Mouse (Mus musculus): ENCODE measurements around the gene 1810037I17Rik.
"Not testable (repeated sequence)": the region's sequence is repeated elsewhere in the genome, so short reads cannot be mapped to it uniquely, and the experiment has no call there.

1810037I17Rik gene

DNA sequence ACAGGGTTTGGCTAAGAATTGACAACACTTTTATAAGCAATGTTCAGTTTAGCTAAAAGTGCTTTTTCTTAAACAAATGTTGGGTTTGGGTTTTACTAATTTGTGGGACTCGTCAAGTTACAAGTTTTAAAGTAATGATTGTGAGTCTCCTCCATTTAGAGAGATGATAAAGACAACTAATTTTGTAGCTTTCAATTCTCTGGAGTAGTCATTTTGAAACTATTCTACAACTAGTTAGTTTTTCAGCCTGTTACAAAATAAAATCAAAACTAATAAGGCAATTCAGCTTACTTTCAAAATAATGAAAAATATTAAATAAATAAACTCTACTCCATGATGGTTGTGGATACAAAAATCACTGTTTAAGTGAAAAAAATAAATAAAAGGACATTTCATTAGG lies 8.5 kb downstream of the 1810037I17Rik start:
- no peak for DNase-seq (ENCODE audit: low spot score in 2 of 2)

DNA sequence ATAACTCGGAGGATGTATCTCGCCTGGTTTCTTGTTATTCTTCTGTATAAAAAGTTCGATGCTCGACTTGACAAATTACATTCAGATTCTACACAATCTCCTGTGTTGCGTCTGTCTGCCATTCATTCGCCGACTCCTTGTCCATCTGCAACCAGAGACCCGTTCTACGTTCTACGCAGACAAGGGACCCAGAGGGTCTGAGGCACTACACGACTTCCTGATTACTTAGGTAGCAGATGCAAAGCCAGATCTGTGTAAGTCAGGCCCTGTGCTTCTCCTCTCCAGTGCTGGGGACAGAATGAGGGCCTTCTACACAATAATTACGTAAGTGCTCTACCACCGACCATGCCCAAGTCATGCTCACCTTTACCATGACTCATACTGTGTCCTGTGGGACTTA lies 13.2 kb downstream of the 1810037I17Rik start:
- not testable (repeated sequence) for DNase-seq (ENCODE audit: low spot score in 2 of 2)

DNA sequence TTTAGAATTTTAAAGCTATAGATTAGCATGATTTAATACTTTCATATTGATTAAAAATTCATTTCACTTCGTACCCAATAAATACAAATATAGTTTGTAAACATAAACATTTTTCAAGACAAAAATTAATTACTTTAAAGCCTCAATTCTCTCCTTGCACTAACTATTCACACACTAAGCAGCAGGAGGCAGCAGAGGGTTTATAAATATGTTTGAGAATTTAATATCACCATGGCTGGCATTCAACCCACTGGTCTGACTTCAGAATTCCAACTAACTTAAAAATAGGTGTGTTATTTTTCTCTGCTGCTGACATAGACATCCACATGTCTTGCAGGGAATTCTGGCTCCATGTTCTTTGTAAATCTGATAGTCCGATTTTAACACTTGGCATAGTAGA lies 15.2 kb downstream of the 1810037I17Rik start:
- no peak for DNase-seq (ENCODE audit: low spot score in 2 of 2)

DNA sequence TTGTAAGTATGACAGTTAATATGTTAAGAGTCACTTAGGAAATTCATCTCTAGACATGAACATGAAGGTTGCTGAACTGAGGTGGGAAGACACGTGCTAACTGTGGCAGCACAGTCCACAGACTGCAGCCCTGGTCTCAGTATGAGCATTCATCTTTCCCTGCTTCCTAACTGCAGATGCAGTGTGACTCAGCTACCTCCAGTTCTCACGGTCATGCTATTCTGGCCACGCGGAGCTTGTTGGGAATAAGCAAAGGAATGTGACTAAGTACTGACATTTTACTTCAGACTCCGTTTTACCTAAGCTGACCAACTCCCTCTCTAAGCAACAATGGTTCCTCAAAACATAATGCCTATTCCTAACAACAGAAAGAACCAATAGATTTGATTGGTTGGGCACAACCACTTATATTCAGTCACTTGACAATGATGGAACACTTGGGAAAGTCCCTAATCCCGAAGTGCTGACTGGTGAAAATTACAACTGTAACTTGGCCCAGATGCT lies 19.4 kb downstream of the 1810037I17Rik start:
- DNase-seq (ENCODE audit: low spot score in 2 of 2) = no peak

DNA sequence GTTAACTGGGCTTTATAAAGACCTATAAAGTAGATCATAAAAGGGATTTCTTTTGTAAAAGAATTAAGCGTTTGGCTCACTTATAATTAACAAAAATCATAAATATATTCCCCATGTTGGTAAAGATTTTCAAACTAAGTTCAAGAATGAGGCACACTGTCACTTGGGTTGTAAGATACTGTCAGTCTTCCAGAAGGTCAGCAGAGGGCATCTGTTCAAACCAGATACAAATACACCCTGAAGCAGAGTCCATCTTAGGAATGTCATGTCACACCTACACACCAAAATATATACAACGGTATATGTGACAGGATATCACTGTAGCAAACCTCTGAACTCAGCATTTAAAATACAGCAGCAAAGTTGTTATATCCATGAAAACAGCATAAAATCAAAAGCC lies 26.1 kb downstream of the 1810037I17Rik start:
- no peak for DNase-seq (ENCODE audit: low spot score in 2 of 2)

DNA sequence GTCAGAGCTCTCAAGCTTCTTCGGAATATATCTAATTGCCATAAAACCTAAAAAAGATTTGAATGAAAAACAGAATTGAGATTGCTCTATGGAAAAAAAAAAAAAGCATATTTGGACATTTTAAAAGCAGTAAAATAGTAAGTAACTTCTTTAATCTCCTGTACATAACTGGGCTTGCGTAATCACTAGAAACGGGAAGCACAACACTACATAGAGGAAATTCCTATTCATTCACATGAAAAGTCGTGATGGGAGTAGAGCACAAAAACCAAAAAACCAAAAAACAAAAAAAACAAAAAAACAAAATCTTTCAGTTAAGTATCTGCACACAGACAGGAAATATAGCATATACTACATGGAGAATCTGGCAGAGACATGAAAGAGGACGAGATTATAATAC lies 40.3 kb downstream of the 1810037I17Rik start:
- no peak for DNase-seq (ENCODE audit: low spot score in 2 of 2)

DNA sequence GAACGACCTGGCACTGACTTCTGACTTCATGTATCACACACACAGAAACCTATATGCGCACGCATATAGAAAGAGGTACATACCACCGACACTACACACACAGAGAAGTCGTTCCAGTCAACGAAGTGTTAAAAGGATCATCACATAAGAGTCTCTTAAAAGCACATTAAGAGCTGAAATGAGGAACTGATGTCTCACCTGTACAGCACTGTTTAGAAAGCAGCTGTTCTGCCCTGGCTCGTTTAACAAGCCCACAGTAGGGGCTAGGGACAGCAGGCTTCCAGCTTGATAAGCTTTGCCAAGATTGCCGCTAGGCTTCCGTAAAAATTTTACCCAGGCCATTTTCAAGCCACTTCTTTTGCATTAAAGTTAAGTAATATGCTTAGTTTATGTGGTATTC lies 44.4 kb downstream of the 1810037I17Rik start:
- no peak for DNase-seq (ENCODE audit: low spot score in 2 of 2)

DNA sequence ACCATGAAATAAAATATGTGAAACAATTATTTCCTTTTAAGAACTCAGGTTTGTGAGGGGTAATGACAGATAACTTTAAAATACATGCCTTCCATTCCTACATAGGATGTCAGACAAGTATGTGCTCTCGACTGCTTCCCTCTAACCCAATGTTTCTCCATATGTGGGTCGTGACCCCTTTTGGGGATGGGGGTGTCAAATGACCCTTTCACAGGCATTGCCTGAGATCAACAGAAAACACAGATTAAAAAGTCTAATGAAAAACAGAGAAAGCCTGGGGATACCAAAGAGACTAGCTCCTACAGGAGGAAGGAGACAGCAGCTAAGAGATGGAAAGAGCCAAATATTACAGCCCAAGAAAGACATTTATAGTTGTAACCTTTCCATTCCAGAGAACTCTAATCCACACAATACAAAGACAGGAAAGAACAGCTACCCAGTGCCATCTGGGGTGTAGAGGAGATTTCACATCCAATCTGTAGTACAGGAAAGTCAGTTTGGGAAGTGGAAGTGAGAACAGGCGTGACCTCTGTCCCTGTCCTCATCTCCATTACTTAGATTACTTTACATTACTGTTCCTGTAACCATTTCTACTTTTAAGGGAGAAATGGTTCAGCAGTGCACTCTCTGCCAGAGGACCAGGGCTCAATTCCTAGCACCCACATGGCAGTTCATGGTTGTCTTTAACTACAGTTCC lies 48.3 kb downstream of the 1810037I17Rik start:
- DNase-seq (ENCODE audit: low spot score in 2 of 2) = no peak

DNA sequence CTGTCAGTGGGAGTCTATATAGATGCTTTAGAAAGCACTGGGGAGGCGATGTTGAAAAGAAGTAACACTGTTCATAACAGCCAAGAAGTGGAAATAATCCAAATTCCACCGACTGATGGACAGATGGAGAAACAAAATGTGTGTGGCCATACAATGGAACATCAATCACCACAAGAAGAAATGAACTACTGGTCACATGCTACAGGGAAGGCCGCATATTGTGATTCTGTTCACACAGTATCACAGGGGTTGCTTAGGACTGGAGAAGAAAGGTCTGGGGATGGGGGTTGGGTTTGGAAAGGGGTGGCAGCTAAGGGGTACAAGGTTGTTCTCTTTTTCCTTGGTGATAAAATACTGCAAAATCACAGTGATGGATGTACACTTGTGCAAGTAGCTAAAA lies 50.8 kb downstream of the 1810037I17Rik start:
- no peak for DNase-seq (ENCODE audit: low spot score in 2 of 2)

DNA sequence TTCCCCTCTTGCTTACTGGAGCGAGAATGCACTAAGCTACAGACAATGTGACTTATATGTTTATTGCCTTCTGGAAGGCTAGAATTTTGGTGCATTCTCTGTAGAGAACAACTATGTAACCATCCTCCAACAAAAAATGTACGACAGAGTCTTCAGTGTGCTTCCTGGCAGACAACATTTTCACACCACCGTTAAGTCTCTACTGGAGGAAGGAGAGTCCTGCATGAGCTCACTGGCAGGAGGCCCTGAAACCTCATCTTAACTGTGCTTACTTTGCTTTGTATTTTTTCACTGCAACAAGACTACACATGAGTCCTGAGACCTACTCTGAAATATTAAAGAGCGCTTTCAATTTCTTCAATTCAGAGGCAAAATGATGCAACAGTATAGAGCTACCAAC lies 51.4 kb downstream of the 1810037I17Rik start:
- DNase-seq (ENCODE audit: low spot score in 2 of 2) = no peak
